Mouse (Mus musculus): ENCODE results near the gene Arap2. TPM values are rescaled to one million over a fixed set of nuclear protein-coding genes. Genes with fewer than 3 reads are reported as not detected.
A peak's percentile ranks its signal among the peaks of the same experiment; 100 is the strongest.

Arap2 gene
- 0.43 and 0.93 TPM in 2 replicates for polyA plus RNA-seq (2016; fragmentation: Nextera tagmentation; extraction: Ambion mirVana)

DNA sequence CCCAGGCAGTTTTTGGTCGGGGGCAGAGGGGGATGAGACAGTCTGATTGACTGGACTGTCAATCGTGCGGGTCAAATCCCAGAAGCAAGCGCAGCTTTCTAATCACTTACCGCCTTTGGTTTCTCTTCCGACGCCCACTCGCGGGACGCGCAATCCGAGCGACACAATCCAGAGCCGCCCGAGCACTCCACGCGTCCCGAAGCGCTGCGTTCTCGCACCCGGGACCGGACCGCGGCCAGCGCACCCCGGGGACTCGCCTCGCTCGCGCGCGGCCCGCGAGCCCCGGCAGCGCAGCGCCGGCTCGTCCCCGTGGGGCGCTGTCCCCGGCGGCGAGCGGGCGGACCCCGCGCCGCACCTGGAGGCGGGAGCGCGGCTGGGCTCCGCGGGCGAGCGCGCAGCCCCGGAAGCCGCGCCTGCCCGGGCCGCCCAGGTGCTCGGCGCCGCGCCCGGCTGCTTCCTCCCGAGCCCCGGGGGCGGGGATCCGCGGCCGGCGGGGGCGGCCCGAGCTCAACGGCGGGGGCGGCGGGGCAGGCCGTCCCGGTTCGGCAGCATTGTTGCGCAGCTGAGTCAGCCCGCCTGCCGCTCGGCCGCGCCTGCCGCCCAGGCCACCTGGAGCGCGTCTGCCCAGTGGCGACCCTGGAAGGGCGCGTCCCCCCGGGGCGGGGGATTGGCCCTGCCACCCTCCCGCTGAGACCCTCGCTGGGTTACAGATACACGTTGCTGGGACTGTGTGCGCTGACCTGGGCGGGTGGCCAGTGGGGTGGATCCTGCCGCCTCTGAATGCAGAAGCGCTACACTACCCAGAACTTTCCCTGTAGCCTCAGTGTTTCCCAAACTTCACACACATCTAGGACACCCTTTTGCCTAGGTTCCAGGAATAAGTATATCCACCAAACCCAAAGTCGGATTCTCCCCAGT, at the start of gene Arap2:
Arap2 (minus strand) TSS at position 376 of the 918 bp plus-strand sequence.
- peak; percentile 60 for DNase-seq (ENCODE audit: low spot score)
- peak within 1 kb of the TSS; percentile 65 for H3K4me3 ChIP-seq
- peaks cover 5% of the 10 kb centered on the region for H3K4me1 ChIP-seq
- H3K9me3 ChIP-seq (replicated peaks) = no peaks in the 10 kb centered on the region
- H3K36me3 ChIP-seq = no peaks in the 10 kb centered on the region
- WGBS = 5% methylated on average over 101 of the region's 106 CpGs
- peaks cover 19% of the 10 kb centered on the region; the same call in 1 of the 2 replicates for H3K27me3 ChIP-seq (ENCODE audit: low read depth, poor library complexity, severe bottlenecking)
- H3K27ac ChIP-seq = peak within 1 kb of the TSS; percentile 70

GRCm38 (mm10) chr5:62815741-62816140, 49.8 kb upstream of the Arap2 start:
- Histone ChIP-seq H3K9me3 (replicated peaks) (no peaks in the 10 kb centered on the region), H3K4me1 (no peaks in the 10 kb centered on the region), H3K4me3 (no peak overlapping the region), H3K27ac (no peak overlapping the region), H3K27me3 (ENCODE audit: low read depth, poor library complexity, severe bottlenecking) (no peaks in the 10 kb centered on the region), H3K36me3 (no peaks in the 10 kb centered on the region)
- WGBS = 82% methylated on average over 1 of the region's 1 CpGs
- no peak for DNase-seq (ENCODE audit: low spot score)

- 86% methylated on average over 1 of the region's 1 CpGs for WGBS
Observed at GRCm38 (mm10) chr5:62814072-62814414, 48.1 kb upstream of the Arap2 start.

DNA sequence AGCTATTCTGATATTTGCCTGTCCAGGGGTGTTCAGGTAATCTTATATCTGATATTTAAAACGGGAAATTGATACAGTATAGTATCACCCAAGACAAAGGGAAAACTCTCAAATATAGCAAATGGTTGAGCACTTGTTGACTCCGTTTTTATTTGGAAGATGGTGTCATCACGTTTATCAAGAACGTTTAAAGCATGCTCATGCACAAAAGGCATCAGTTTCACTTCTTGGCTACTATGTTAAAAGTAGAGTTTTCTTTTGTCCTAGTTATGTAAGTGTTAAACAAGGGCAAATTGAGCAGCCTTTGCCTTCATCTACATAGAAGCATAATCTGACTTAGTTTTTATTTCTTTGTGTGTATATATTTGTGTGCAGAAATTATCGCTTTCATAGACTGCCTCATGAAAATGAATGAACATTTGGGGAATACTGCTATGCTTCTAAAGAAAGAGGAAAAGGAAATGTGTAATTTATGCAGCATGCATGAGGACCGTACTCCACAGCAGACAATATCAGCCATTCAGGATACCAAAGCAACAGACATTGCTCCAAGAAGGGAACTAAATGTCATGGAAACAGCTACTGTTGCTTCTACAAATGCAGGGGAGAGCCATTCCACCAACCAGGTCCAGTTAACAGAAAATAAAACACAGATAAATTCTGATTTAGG, 47.6 kb upstream of the Arap2 start, which contains the start of gene Dthd1:
Dthd1 (plus strand) TSS at position 422 of the 670 bp plus-strand sequence.
- Histone ChIP-seq H3K4me1 (no peaks in the 10 kb centered on the region), H3K36me3 (no peaks in the 10 kb centered on the region), H3K27ac (no peak within 1 kb of the TSS), H3K27me3 (ENCODE audit: low read depth, poor library complexity, severe bottlenecking) (no peaks in the 10 kb centered on the region), H3K9me3 (replicated peaks) (no peaks in the 10 kb centered on the region), H3K4me3 (no peak within 1 kb of the TSS)
- WGBS = 88% methylated on average over 6 of the region's 6 CpGs
- no peak for DNase-seq (ENCODE audit: low spot score)

More at GRCm38 (mm10) chr5:62814072-62814414, 48.1 kb upstream of the Arap2 start:
- Histone ChIP-seq H3K36me3 (no peaks in the 10 kb centered on the region), H3K4me1 (no peaks in the 10 kb centered on the region), H3K27ac (no peak overlapping the region), H3K4me3 (no peak overlapping the region), H3K27me3 (ENCODE audit: low read depth, poor library complexity, severe bottlenecking) (no peaks in the 10 kb centered on the region), H3K9me3 (replicated peaks) (no peaks in the 10 kb centered on the region)
- DNase-seq (ENCODE audit: low spot score) = no peak

- 85% methylated on average over 1 of the region's 1 CpGs for WGBS
- no peak for DNase-seq (ENCODE audit: low spot score)
Observed at GRCm38 (mm10) chr5:62792776-62793175, 26.8 kb upstream of the Arap2 start.

DNA sequence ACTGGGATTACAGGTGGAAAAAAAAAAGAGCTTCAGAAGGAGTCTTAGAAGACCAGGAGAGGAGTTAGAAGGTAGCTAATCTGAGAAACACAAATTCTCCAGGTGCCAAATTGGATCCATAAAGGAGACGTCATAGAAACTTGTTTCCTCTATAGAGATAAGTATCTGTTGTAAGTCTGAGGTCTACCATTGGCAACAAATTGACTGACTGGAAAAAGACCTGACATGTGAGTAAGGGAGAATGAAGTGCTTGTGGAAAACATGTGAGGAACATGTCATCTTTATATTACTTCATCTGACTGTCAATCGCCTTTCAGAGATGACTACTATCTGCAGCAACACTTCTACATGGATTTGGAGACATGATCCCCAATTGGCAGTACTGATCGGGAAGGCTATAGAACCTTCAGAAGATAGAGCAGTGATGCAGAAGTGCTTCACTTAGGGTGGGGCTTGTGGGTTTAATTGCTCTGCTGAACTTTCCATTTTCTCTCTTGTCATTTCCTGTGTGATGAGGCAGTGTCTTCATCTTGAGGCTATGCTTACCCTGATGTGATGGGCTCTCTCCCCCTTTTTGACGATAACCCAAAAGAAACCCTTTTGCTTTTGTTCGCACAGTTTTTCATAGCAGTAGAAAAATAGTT, 25.1 kb upstream of the Arap2 start:
- Histone ChIP-seq H3K4me3 (no peak overlapping the region), H3K4me1 (no peaks in the 10 kb centered on the region), H3K36me3 (no peaks in the 10 kb centered on the region), H3K27me3 (ENCODE audit: low read depth, poor library complexity, severe bottlenecking) (no peaks in the 10 kb centered on the region), H3K9me3 (replicated peaks) (no peaks in the 10 kb centered on the region), H3K27ac (no peak overlapping the region)
- DNase-seq (ENCODE audit: low spot score) = no peak
- 92% methylated on average over 5 of the region's 5 CpGs for WGBS

More at GRCm38 (mm10) chr5:62792776-62793175, 26.8 kb upstream of the Arap2 start:
- no peak overlapping the region for H3K27ac ChIP-seq
- no peaks in the 10 kb centered on the region for H3K9me3 ChIP-seq (replicated peaks)
- H3K27me3 ChIP-seq (ENCODE audit: low read depth, poor library complexity, severe bottlenecking) = no peaks in the 10 kb centered on the region
- no peaks in the 10 kb centered on the region for H3K4me1 ChIP-seq
- no peaks in the 10 kb centered on the region for H3K36me3 ChIP-seq
- H3K4me3 ChIP-seq = no peak overlapping the region

GRCm38 (mm10) chr5:62786809-62787208, 20.9 kb upstream of the Arap2 start:
- no peaks in the 10 kb centered on the region for H3K4me1 ChIP-seq
- H3K9me3 ChIP-seq (replicated peaks) = no peaks in the 10 kb centered on the region
- H3K4me3 ChIP-seq = no peak overlapping the region
- no peaks in the 10 kb centered on the region for H3K27me3 ChIP-seq (ENCODE audit: low read depth, poor library complexity, severe bottlenecking)
- no peak overlapping the region for H3K27ac ChIP-seq
- no peaks in the 10 kb centered on the region for H3K36me3 ChIP-seq
- 88% methylated on average over 3 of the region's 3 CpGs for WGBS
- no peak for DNase-seq (ENCODE audit: low spot score)

DNA sequence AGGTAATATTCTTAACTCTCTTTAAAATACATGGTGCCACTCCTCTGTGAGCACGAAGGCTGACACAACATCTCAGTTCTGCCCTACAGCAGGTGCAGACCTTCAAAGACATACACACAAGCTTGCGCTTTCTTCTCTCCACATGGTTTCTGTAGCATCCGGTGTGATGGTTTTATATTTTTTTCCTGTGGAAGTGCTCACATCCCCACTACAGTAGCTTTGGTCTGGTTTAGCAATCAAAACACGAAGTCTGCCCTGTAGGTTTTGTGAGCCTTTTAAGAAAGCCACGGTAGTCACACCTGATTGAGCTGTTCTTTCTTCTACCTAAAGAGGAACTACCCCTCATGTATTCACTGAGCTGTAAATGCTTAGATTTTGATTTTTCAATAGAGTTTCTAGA, 12.7 kb upstream of the Arap2 start:
- no peak overlapping the region for H3K4me3 ChIP-seq
- no peaks in the 10 kb centered on the region for H3K4me1 ChIP-seq
- 90% methylated on average over 5 of the region's 5 CpGs for WGBS
- H3K27ac ChIP-seq = no peak overlapping the region
- no peaks in the 10 kb centered on the region for H3K36me3 ChIP-seq
- no peaks in the 10 kb centered on the region for H3K27me3 ChIP-seq (ENCODE audit: low read depth, poor library complexity, severe bottlenecking)
- no peak for DNase-seq (ENCODE audit: low spot score)
- H3K9me3 ChIP-seq (replicated peaks) = no peaks in the 10 kb centered on the region

DNA sequence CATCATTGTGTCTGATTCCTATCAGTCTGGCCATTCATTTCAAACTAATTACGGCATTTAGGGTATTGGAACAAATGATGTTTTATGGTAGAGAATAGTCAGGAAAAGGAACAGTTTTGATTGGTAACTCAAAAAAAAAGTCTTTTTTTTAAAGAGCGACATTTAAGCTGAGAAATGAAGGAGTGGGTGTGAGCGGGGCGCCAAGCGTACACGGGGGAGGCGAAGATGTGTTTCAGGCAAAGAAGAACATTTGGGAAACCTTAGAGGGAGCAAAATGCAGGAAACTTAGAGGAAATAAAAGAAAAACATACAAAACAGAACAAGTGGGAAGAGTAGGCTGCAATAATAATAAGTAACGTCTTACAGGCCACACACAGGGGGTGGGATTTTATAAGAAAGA, 11.8 kb upstream of the Arap2 start:
- Histone ChIP-seq H3K36me3 (no peaks in the 10 kb centered on the region), H3K4me1 (no peaks in the 10 kb centered on the region), H3K27ac (no peak overlapping the region), H3K9me3 (replicated peaks) (no peaks in the 10 kb centered on the region), H3K4me3 (no peak overlapping the region), H3K27me3 (ENCODE audit: low read depth, poor library complexity, severe bottlenecking) (no peaks in the 10 kb centered on the region)
- no peak for DNase-seq (ENCODE audit: low spot score)
- 94% methylated on average over 8 of the region's 8 CpGs for WGBS

GRCm38 (mm10) chr5:62771775-62772599, 6.0 kb upstream of the Arap2 start:
- no peak for DNase-seq (ENCODE audit: low spot score)
- Histone ChIP-seq H3K27ac (no peak overlapping the region), H3K36me3 (no peaks in the 10 kb centered on the region), H3K9me3 (replicated peaks) (no peaks in the 10 kb centered on the region), H3K4me3 (no peak overlapping the region), H3K4me1 (no peaks in the 10 kb centered on the region), H3K27me3 (ENCODE audit: low read depth, poor library complexity, severe bottlenecking) (peaks cover 2% of the 10 kb centered on the region; the same call in 1 of the 2 replicates)
- 88% methylated on average over 11 of the region's 11 CpGs for WGBS

DNA sequence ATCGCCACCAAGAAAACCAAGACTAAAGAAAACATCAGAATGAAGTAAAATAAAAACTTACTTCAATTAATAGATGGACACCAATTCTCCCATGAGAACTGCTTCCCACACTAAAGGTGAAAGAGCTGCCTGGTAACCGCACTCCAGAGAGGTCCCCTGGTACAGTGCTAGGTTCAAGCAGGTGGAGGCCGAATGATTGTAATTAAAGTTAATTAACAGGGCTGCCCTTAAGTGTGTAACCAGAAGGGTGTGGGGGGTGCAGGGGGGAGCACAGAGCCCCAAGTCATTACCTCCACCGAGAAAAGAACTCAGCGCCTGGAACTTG, 538 bp downstream of the Arap2 start:
- Histone ChIP-seq H3K27me3 (ENCODE audit: low read depth, poor library complexity, severe bottlenecking) (peaks cover 19% of the 10 kb centered on the region; the same call in 1 of the 2 replicates), H3K4me3 (peak overlapping the region; percentile 65), H3K4me1 (peaks cover 5% of the 10 kb centered on the region), H3K27ac (no peak overlapping the region), H3K9me3 (replicated peaks) (no peaks in the 10 kb centered on the region), H3K36me3 (no peaks in the 10 kb centered on the region)
- 17% methylated on average over 5 of the region's 5 CpGs for WGBS
- no peak for DNase-seq (ENCODE audit: low spot score)

- no peaks in the 10 kb centered on the region for H3K9me3 ChIP-seq (replicated peaks)
- peaks cover 5% of the 10 kb centered on the region for H3K4me1 ChIP-seq
- H3K27me3 ChIP-seq (ENCODE audit: low read depth, poor library complexity, severe bottlenecking) = peaks cover 19% of the 10 kb centered on the region; the same call in 1 of the 2 replicates
- H3K27ac ChIP-seq = no peak overlapping the region
- H3K4me3 ChIP-seq = no peak overlapping the region
- DNase-seq (ENCODE audit: low spot score) = no peak
- H3K36me3 ChIP-seq = no peaks in the 10 kb centered on the region
- 86% methylated on average over 5 of the region's 5 CpGs for WGBS
Observed at GRCm38 (mm10) chr5:62764161-62764560, 1.8 kb downstream of the Arap2 start.
